15 mouse cellular contexts compared by ENCODE assay signal in genomic region chr5:142495321-142496096, GRCm38 (mm10). TPM values are rescaled to one million over a fixed set of nuclear protein-coding genes. Genes with fewer than 3 reads are reported as not detected.
DNase-seq lines count a peak whose midpoint lies in the region; ATAC-seq and TF ChIP-seq lines count a peak whose summit lies in the region.
"Had no signal": no experiment of that assay in that cellular context is flagged by ENCODE, and none has a peak within 500 bp of the region (broad histone marks: within the 10 kb centered on the region; RNA-seq: fewer than 3 reads in every experiment).

No protein-coding gene starts in this region.

- H3K27me3 ChIP-seq in heart, embryonic 11.5 days (ENCODE audit: control insufficient read depth, insufficient read depth, low read length), result no peaks in the 10 kb centered on the region; the same call in 1 of the 2 replicates
- no peaks in the 10 kb centered on the region for H3K27me3 ChIP-seq in heart, adult 2 months (ENCODE audit: control insufficient read depth, insufficient read depth, low read length)
- H3K27me3 ChIP-seq in midbrain, embryonic 13.5 days, result no peaks in the 10 kb centered on the region
- no peaks in the 10 kb centered on the region for H3K27me3 ChIP-seq in midbrain, embryonic 15.5 days (replicated peaks)
- H3K27me3 ChIP-seq in limb, embryonic 10.5 days (ENCODE audit: low read depth, poor library complexity, severe bottlenecking), result no peaks in the 10 kb centered on the region
- H3K27me3 ChIP-seq: liver, embryonic 15.5 days; neural tube, embryonic 15.5 days had no signal

- intact Hi-C loops in heart, adult 2 months (cut with DNase I), result no loop called here

- no peak for TF ChIP-seq CTCF in heart, adult 2 months (IDR thresholded peaks at IDR 0.05)

- H3K79me2 ChIP-seq in heart, adult 2 months (replicated peaks; ENCODE audit: control insufficient read depth, insufficient read depth, low read length), result no peaks in the 10 kb centered on the region

- no peak overlapping the region for H3K4me2 ChIP-seq in heart, embryonic 11.5 days
- H3K4me2 ChIP-seq in midbrain, embryonic 13.5 days (replicated peaks), result no peak overlapping the region
- H3K4me2 ChIP-seq in midbrain, embryonic 15.5 days, result no peak overlapping the region
- H3K4me2 ChIP-seq: liver, embryonic 15.5 days; neural tube, embryonic 15.5 days had no signal

- WGBS in heart, embryonic 11.5 days (ENCODE audit: insufficient replicate concordance), result 45% methylated on average over 14 of the region's 14 CpGs
- WGBS in heart, adult 2 months, result 69% methylated on average over 14 of the region's 14 CpGs
- 56% methylated on average over 14 of the region's 14 CpGs for WGBS in midbrain, embryonic 13.5 days
- WGBS in midbrain, embryonic 15.5 days, result 56% methylated on average over 14 of the region's 14 CpGs
- WGBS in limb, embryonic 10.5 days, result 63% methylated on average over 14 of the region's 14 CpGs

- no peak for TF ChIP-seq POLR2A in heart, adult 2 months (IDR thresholded peaks at IDR 0.05; ENCODE audit: insufficient read depth, low read depth, low read length)

- DNase-seq in heart, adult 2 months, result no peak
- peak; percentile 69 for DNase-seq in cerebellum, adult 11 months
- DNase-seq in limb, embryonic 10.5 days (ENCODE audit: low spot score), result no peak
- DNase-seq in testis, postnatal 10 days (ENCODE audit: low spot score), result no peak
- no peak for DNase-seq in right cerebral cortex, postnatal 25 days
- DNase-seq: layer of hippocampus, adult 9-11 months; lung, postnatal 36 days; thymus, postnatal 36 days had no signal

- peak overlapping the region; percentile 43; the same call in 1 of the 2 replicates for H3K27ac ChIP-seq in heart, embryonic 11.5 days (ENCODE audit: low read depth, low read length)
- H3K27ac ChIP-seq in heart, adult 2 months, result no peak overlapping the region
- no peak overlapping the region; the same call in 1 of the 2 replicates for H3K27ac ChIP-seq in midbrain, embryonic 13.5 days
- H3K27ac ChIP-seq in midbrain, embryonic 15.5 days, result no peak overlapping the region
- peak overlapping the region; percentile 16; the same call in 1 of the 2 replicates for H3K27ac ChIP-seq in limb, embryonic 10.5 days
- H3K27ac ChIP-seq: liver, embryonic 15.5 days; neural tube, embryonic 15.5 days had no signal

- peaks cover 11% of the 10 kb centered on the region for H3K4me1 ChIP-seq in heart, embryonic 11.5 days (ENCODE audit: control insufficient read depth, insufficient read depth, low read length)
- H3K4me1 ChIP-seq in heart, adult 2 months (ENCODE audit: control insufficient read depth, insufficient read depth, low read length), result no peaks in the 10 kb centered on the region
- peaks cover 6% of the 10 kb centered on the region; the same call in 1 of the 2 replicates for H3K4me1 ChIP-seq in midbrain, embryonic 13.5 days (replicated peaks)
- no peaks in the 10 kb centered on the region for H3K4me1 ChIP-seq in midbrain, embryonic 15.5 days
- H3K4me1 ChIP-seq in limb, embryonic 10.5 days, result peaks cover 25% of the 10 kb centered on the region
- H3K4me1 ChIP-seq: liver, embryonic 15.5 days had no signal

- no peak overlapping the region for H3K4me3 ChIP-seq in heart, embryonic 11.5 days (ENCODE audit: low read depth, low read length)
- H3K4me3 ChIP-seq in heart, adult 2 months, result no peak overlapping the region
- H3K4me3 ChIP-seq in midbrain, embryonic 13.5 days (replicated peaks), result no peak overlapping the region
- H3K4me3 ChIP-seq in midbrain, embryonic 15.5 days, result no peak overlapping the region
- no peak overlapping the region for H3K4me3 ChIP-seq in limb, embryonic 10.5 days
- H3K4me3 ChIP-seq: liver, embryonic 15.5 days; neural tube, embryonic 15.5 days had no signal

- peak overlapping the region; percentile 8; the same call in 1 of the 2 replicates for H3K9ac ChIP-seq in heart, embryonic 11.5 days (ENCODE audit: low read depth, low read length)
- no peak overlapping the region for H3K9ac ChIP-seq in heart, adult 2 months (ENCODE audit: low read depth, low read length)
- 0 out of 2 replicates have a peak overlapping the region, but pooled peaks have one; percentile 16 for H3K9ac ChIP-seq in midbrain, embryonic 13.5 days (replicated peaks)
- H3K9ac ChIP-seq in midbrain, embryonic 15.5 days, result no peak overlapping the region
- H3K9ac ChIP-seq: liver, embryonic 15.5 days; neural tube, embryonic 15.5 days had no signal

- H3K36me3 ChIP-seq in heart, embryonic 11.5 days (ENCODE audit: control insufficient read depth, insufficient read depth, low read length), result no peaks in the 10 kb centered on the region
- H3K36me3 ChIP-seq in heart, adult 2 months (ENCODE audit: control insufficient read depth, insufficient read depth, low read length), result no peaks in the 10 kb centered on the region
- no peaks in the 10 kb centered on the region for H3K36me3 ChIP-seq in midbrain, embryonic 13.5 days
- no peaks in the 10 kb centered on the region for H3K36me3 ChIP-seq in midbrain, embryonic 15.5 days (replicated peaks)
- H3K36me3 ChIP-seq in limb, embryonic 10.5 days, result no peaks in the 10 kb centered on the region
- H3K36me3 ChIP-seq: liver, embryonic 15.5 days had no signal

- no peak for ATAC-seq in heart, embryonic 11.5 days (replicated peaks; ENCODE audit: insufficient number of reproducible peaks, low FRiP score, low TSS enrichment)
- ATAC-seq in midbrain, embryonic 13.5 days, result no peak
- no peak for ATAC-seq in midbrain, embryonic 15.5 days (replicated peaks)

- H3K9me3 ChIP-seq in heart, embryonic 11.5 days (replicated peaks; ENCODE audit: control insufficient read depth, low read length), result no peaks in the 10 kb centered on the region
- H3K9me3 ChIP-seq in midbrain, embryonic 13.5 days, result no peaks in the 10 kb centered on the region
- no peaks in the 10 kb centered on the region for H3K9me3 ChIP-seq in midbrain, embryonic 15.5 days
- H3K9me3 ChIP-seq in limb, embryonic 10.5 days (replicated peaks), result no peaks in the 10 kb centered on the region
- H3K9me3 ChIP-seq: liver, embryonic 15.5 days; neural tube, embryonic 15.5 days had no signal

- TF ChIP-seq EP300 in heart, adult 2 months (IDR thresholded peaks at IDR 0.05; ENCODE audit: insufficient read depth, low read depth, low read length), result no peak

RNA-seq across cellular contexts. Expression of gene Ap5z1, which starts 31.8 kb away (rescaled TPM):
- polyA plus RNA-seq in heart, embryonic 11.5 days (2014; fragmentation: Nextera tagmentation; extraction: Ambion mirVana), result 6.4 and 8.1 TPM in 2 replicates
- 1 to 10 TPM; 5.4 to 6.4 TPM for total RNA-seq in heart, adult 2 months (2021)
- 13.0 and 23.6 TPM in 2 replicates for polyA plus RNA-seq in heart, adult 2 months (2012; rRNA removed)
- polyA plus RNA-seq in midbrain, embryonic 13.5 days (2015; fragmentation: Nextera tagmentation; extraction: Ambion mirVana), result 14.3 and 14.8 TPM in 2 replicates
- 13.7 and 14.2 TPM in 2 replicates for polyA plus RNA-seq in midbrain, embryonic 15.5 days (2015; fragmentation: Nextera tagmentation; extraction: Ambion mirVana)
- polyA plus RNA-seq in limb, embryonic 10.5 days (2016; fragmentation: Nextera tagmentation; extraction: Ambion mirVana), result 11.2 and 16.2 TPM in 2 replicates

RNA-seq across cellular contexts. Expression of gene Papolb, which starts 34.4 kb away (rescaled TPM):
- 0.37 and 0.39 TPM in 2 replicates for polyA plus RNA-seq in heart, embryonic 11.5 days (2014; fragmentation: Nextera tagmentation; extraction: Ambion mirVana)
- total RNA-seq in heart, adult 2 months (2021), result under 1 TPM in 1 of 2 experiments, not detected in 1; 0.10 TPM
- 0.04 and 0.09 TPM in 2 replicates for polyA plus RNA-seq in heart, adult 2 months (2012; rRNA removed)
- 0.12 and 0.21 TPM in 2 replicates for polyA plus RNA-seq in midbrain, embryonic 13.5 days (2015; fragmentation: Nextera tagmentation; extraction: Ambion mirVana)
- polyA plus RNA-seq in midbrain, embryonic 15.5 days (2015; fragmentation: Nextera tagmentation; extraction: Ambion mirVana), result 0.26 and 0.29 TPM in 2 replicates
- 0.06 and 0.16 TPM in 2 replicates for polyA plus RNA-seq in limb, embryonic 10.5 days (2016; fragmentation: Nextera tagmentation; extraction: Ambion mirVana)
- total RNA-seq: MEL; monocyte, adult 5-6 weeks had no signal
- polyA plus RNA-seq: liver, embryonic 15.5 days had no signal

RNA-seq across cellular contexts. Expression of gene Radil, which starts 55.4 kb away (rescaled TPM):
- 7.5 and 10.0 TPM in 2 replicates for polyA plus RNA-seq in heart, embryonic 11.5 days (2014; fragmentation: Nextera tagmentation; extraction: Ambion mirVana)
- total RNA-seq in heart, adult 2 months (2021), result 1 to 10 TPM; 1.7 to 2.3 TPM
- 2.2 and 3.3 TPM in 2 replicates for polyA plus RNA-seq in heart, adult 2 months (2012; rRNA removed)
- 10.6 and 12.5 TPM in 2 replicates for polyA plus RNA-seq in midbrain, embryonic 13.5 days (2015; fragmentation: Nextera tagmentation; extraction: Ambion mirVana)
- 24.8 and 27.6 TPM in 2 replicates for polyA plus RNA-seq in midbrain, embryonic 15.5 days (2015; fragmentation: Nextera tagmentation; extraction: Ambion mirVana)
- polyA plus RNA-seq in limb, embryonic 10.5 days (2016; fragmentation: Nextera tagmentation; extraction: Ambion mirVana), result 1.8 and 2.6 TPM in 2 replicates
- total RNA-seq: monocyte, adult 5-6 weeks had no signal

Comparison
In these comparisons a context has a peak if more than half of its experiments do, and no peak if none do; other contexts are left out.
1. H3K27ac ChIP-seq: peak in heart, embryonic 11.5 days (single experiment) and limb, embryonic 10.5 days (single experiment); none in heart, adult 2 months (single experiment), midbrain, embryonic 13.5 days (single experiment) and midbrain, embryonic 15.5 days (single experiment).
2. H3K9ac ChIP-seq: peak in heart, embryonic 11.5 days (single experiment) and midbrain, embryonic 13.5 days (single experiment); none in heart, adult 2 months (single experiment) and midbrain, embryonic 15.5 days (single experiment).